Mouse (Mus musculus) ES-E14 (cell line): ENCODE measurements at regions not wholly inside any gene's neighbourhood (a gene's known extent, or its start where the extent isn't known, plus 50 kb on each side); places are given as distances from the start of the nearest gene placed in this dataset.

ENCODE experiments used
- DNase-seq: peaks from one replicate; pipeline ENCODE4 v3.0.0-alpha.2; 2013; ENCODE audit warnings: low read depth, low spot score
- H3K27ac ChIP-seq: 2 replicates; pipeline ENCODE4 v1.5.1; 2012; ENCODE audit warnings: low read depth, mild to moderate bottlenecking, low read length, moderate library complexity, mixed read lengths; ENCODE audit not compliant: poor library complexity, insufficient read depth, severe bottlenecking
- H3K36me3 ChIP-seq: 2 replicates; pipeline ENCODE4 v1.6.1; 2012; ENCODE audit warnings: mild to moderate bottlenecking, low read length, moderate library complexity, mixed read lengths; ENCODE audit not compliant: control insufficient read depth, poor library complexity, insufficient read depth, severe bottlenecking
- H3K4me1 ChIP-seq, 2 experiments: fragments of 150-350 bp in 1 of 2; sonication (generic) in 1 of 2; 2 replicates each; pipeline ENCODE4 v1.6.1; 2012; ENCODE audit warnings: low read length in 2 of 2, mild to moderate bottlenecking in 1 of 2, mixed read lengths in 1 of 2; ENCODE audit not compliant: control insufficient read depth in 2 of 2, insufficient read depth in 2 of 2, poor library complexity in 1 of 2
- H3K4me3 ChIP-seq, 2 experiments: fragments of 150-350 bp in 1 of 2; sonication (generic) in 1 of 2; 2 replicates each; pipeline ENCODE4 v1.5.1; 2012; ENCODE audit warnings: low read length in 2 of 2, low read depth in 1 of 2, mild to moderate bottlenecking in 1 of 2, mixed read lengths in 1 of 2; ENCODE audit not compliant: insufficient read depth in 1 of 2, poor library complexity in 1 of 2, severe bottlenecking in 1 of 2
- H3K9ac ChIP-seq: 2 replicates; pipeline ENCODE4 v1.6.1; 2012; ENCODE audit warnings: low read depth, mild to moderate bottlenecking, low read length, mixed read lengths; ENCODE audit not compliant: poor library complexity, insufficient read depth, severe bottlenecking
- H3K9me3 ChIP-seq: fragments of 150-350 bp; sonication (generic); 2 replicates; pipeline ENCODE4 v1.6.1; 2012; ENCODE audit warnings: low read depth, mild to moderate bottlenecking, low read length; ENCODE audit not compliant: control insufficient read depth, insufficient read depth
- CHD2 ChIP-seq: IDR thresholded peaks from 2 replicates; pipeline ENCODE4 v1.6.1; 2014; ENCODE audit warnings: mild to moderate bottlenecking, low read depth, low read length, inconsistent platforms
- HCFC1 ChIP-seq: IDR thresholded peaks from 2 replicates; pipeline ENCODE4 v1.6.1; 2012; ENCODE audit warnings: low read length, inconsistent platforms, borderline replicate concordance; ENCODE audit not compliant: insufficient read depth
- MAFK ChIP-seq: IDR thresholded peaks from 2 replicates; pipeline ENCODE4 v1.6.1; 2014; ENCODE audit warnings: mild to moderate bottlenecking, low read depth, low read length, inconsistent platforms; ENCODE audit not compliant: insufficient read depth
- ZC3H11A ChIP-seq: IDR thresholded peaks from 2 replicates; pipeline ENCODE4 v1.6.1; 2012; ENCODE audit warnings: low read depth, mild to moderate bottlenecking, inconsistent platforms, low read length, borderline replicate concordance
- ZNF384 ChIP-seq: IDR thresholded peaks from 2 replicates; pipeline ENCODE4 v1.6.1; 2012; ENCODE audit warnings: low read depth, low read length, inconsistent platforms
- in situ Hi-C, 2 experiments: fragments of 600-800 bp; cut with MboI; formaldehyde crosslinking; loops; one replicate each; pipeline ENCODE4 v1.15.1; 2025; ENCODE audit warnings: low sequenced_read_pairs in 2 of 2, inconsistent platforms in 1 of 2; ENCODE audit not compliant: unreplicated experiment in 2 of 2

GRCm38 (mm10) chr8:42017786-42018185, 600.9 kb upstream of the Frg1 start:
- Histone ChIP-seq H3K9ac (no peak overlapping the region), H3K36me3 (no peaks in the 10 kb centered on the region), H3K27ac (no peak overlapping the region), H3K9me3 (no peaks in the 10 kb centered on the region), H3K4me3 (no peak overlapping the region), H3K4me1 (no peaks in the 10 kb centered on the region)
- DNase-seq: no peak
- in situ Hi-C loops: no loop called here
- no peak for TF ChIP-seq ZNF384
- TF ChIP-seq MAFK: no peak
- no peak for TF ChIP-seq CHD2
- no peak for TF ChIP-seq ZC3H11A
- TF ChIP-seq HCFC1: no peak

GRCm38 (mm10) chr8:42003170-42003569, 586.3 kb upstream of the Frg1 start:
- H3K4me1 ChIP-seq: no peaks in the 10 kb centered on the region
- in situ Hi-C loops: no loop called here
- H3K27ac ChIP-seq: no peak overlapping the region
- no peaks in the 10 kb centered on the region for H3K36me3 ChIP-seq
- no peaks in the 10 kb centered on the region for H3K9me3 ChIP-seq
- DNase-seq: no peak
- no peak overlapping the region for H3K9ac ChIP-seq
- H3K4me3 ChIP-seq: no peak overlapping the region
- TF ChIP-seq MAFK (no peak), ZC3H11A (no peak), CHD2 (no peak), ZNF384 (no peak), HCFC1 (no peak)

GRCm38 (mm10) chr8:41989040-41989501, 572.2 kb upstream of the Frg1 start:
- H3K9ac ChIP-seq: no peak overlapping the region
- in situ Hi-C loops: no loop called here
- H3K36me3 ChIP-seq: no peaks in the 10 kb centered on the region
- H3K4me1 ChIP-seq: no peaks in the 10 kb centered on the region
- no peak for DNase-seq
- H3K27ac ChIP-seq: no peak overlapping the region
- H3K4me3 ChIP-seq: no peak overlapping the region
- no peaks in the 10 kb centered on the region for H3K9me3 ChIP-seq
- TF ChIP-seq ZC3H11A (no peak), MAFK (no peak), CHD2 (no peak), HCFC1 (no peak), ZNF384 (no peak)

GRCm38 (mm10) chr8:41988216-41988615, 571.3 kb upstream of the Frg1 start:
- no peak for DNase-seq
- no peak for TF ChIP-seq ZNF384
- Histone ChIP-seq H3K27ac (no peak overlapping the region), H3K4me3 (no peak overlapping the region), H3K36me3 (no peaks in the 10 kb centered on the region), H3K9ac (no peak overlapping the region), H3K9me3 (no peaks in the 10 kb centered on the region), H3K4me1 (no peaks in the 10 kb centered on the region)
- in situ Hi-C loops: no loop called here

GRCm38 (mm10) chr8:41987417-41987816, 570.5 kb upstream of the Frg1 start:
- H3K36me3 ChIP-seq: no peaks in the 10 kb centered on the region
- in situ Hi-C loops: no loop called here
- TF ChIP-seq HCFC1 (no peak), ZNF384 (no peak), CHD2 (no peak), ZC3H11A (no peak), MAFK (no peak)
- DNase-seq: no peak
- no peak overlapping the region for H3K4me3 ChIP-seq
- no peak overlapping the region for H3K9ac ChIP-seq
- H3K9me3 ChIP-seq: no peaks in the 10 kb centered on the region
- H3K4me1 ChIP-seq: no peaks in the 10 kb centered on the region
- no peak overlapping the region for H3K27ac ChIP-seq
